In the genomic region with DNA sequence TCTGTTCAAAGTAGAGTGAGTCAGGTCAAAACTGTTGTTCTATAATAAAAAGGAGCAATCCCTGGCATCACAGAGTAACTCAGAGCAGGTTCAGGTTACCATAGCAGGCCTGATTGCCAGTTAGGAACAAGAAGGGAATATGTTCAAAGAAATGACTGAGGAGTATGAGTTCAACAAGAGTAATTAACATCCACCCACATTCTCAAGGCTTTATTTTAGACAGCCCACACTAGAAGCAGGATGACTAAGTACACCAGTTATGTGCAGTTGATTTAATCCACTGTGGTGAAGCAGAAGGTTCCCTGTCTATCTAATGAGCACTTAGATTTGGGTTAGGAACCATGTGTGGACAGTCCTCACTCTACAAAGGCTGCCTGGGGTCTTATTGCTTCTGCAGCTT, we compare ENCODE assay signal across 19 mouse cellular contexts.
DNase-seq lines count a peak whose midpoint lies in the region; TF ChIP-seq lines count a peak whose summit lies in the region.
"Had no signal": no experiment of that assay in that cellular context is flagged by ENCODE, and none has a peak within 500 bp of the region (broad histone marks: within the 10 kb centered on the region; RNA-seq: fewer than 3 reads in every experiment).

No protein-coding gene starts in this region.

- TF ChIP-seq CTCF in cortical plate, adult 2 months (IDR thresholded peaks at IDR 0.05; ENCODE audit: extremely low read depth, insufficient read depth, low read length), result no peak
- TF ChIP-seq CTCF in olfactory bulb, adult 2 months (IDR thresholded peaks at IDR 0.05; ENCODE audit: insufficient read depth, low read depth, low read length), result no peak

- peak; percentile 4 for DNase-seq in layer of hippocampus, adult 9-11 months
- no peak for DNase-seq in layer of hippocampus, adult 8-10 months (ENCODE audit: low spot score in 2 of 2)
- DNase-seq in right cerebral cortex, adult 18-20 months, result peak; percentile 32
- no peak for DNase-seq in right cerebral cortex, postnatal 10 days (ENCODE audit: low spot score in 2 of 2)
- no peak for DNase-seq in adrenal gland, postnatal 36 days
- DNase-seq in heart, adult 11 months, result no peak
- DNase-seq: adrenal gland, adult 8-10 months; cerebellum, adult 18-20 months; cerebellum, adult 9-11 months; cerebellum, postnatal 36 days; gastrocnemius, adult 2 months; gastrocnemius, postnatal 25 days; heart, postnatal 36 days had no signal

- H3K27ac ChIP-seq in cortical plate, adult 2 months (ENCODE audit: insufficient read depth, low read length), result peak overlapping the region; percentile 75; the same call in 1 of the 2 replicates
- peak overlapping the region; percentile 75 for H3K27ac ChIP-seq in olfactory bulb, adult 2 months (ENCODE audit: insufficient read depth, low read depth, low read length)
- H3K27ac ChIP-seq: embryonic facial prominence, embryonic 10.5 days; forebrain, embryonic 10.5 days; gastrocnemius, adult 2 months; heart, embryonic 13.5 days; hindbrain, embryonic 15.5 days had no signal

- H3K4me1 ChIP-seq in cortical plate, adult 2 months (ENCODE audit: control insufficient read depth, insufficient read depth, low read length), result no peaks in the 10 kb centered on the region; the same call in 1 of the 2 replicates
- no peaks in the 10 kb centered on the region for H3K4me1 ChIP-seq in olfactory bulb, adult 2 months (ENCODE audit: control insufficient read depth, insufficient read depth, low read length)
- H3K4me1 ChIP-seq: embryonic facial prominence, embryonic 10.5 days; forebrain, embryonic 10.5 days; heart, embryonic 13.5 days; hindbrain, embryonic 15.5 days had no signal

- no peak overlapping the region for H3K4me3 ChIP-seq in cortical plate, adult 2 months (ENCODE audit: insufficient read depth, low read length)
- no peak overlapping the region for H3K4me3 ChIP-seq in olfactory bulb, adult 2 months (ENCODE audit: insufficient read depth, low read depth, low read length)
- H3K4me3 ChIP-seq: embryonic facial prominence, embryonic 10.5 days; forebrain, embryonic 10.5 days; gastrocnemius, adult 2 months; heart, embryonic 13.5 days; hindbrain, embryonic 15.5 days had no signal

- no peak for TF ChIP-seq POLR2A in cortical plate, adult 2 months (IDR thresholded peaks at IDR 0.05; ENCODE audit: extremely low read depth, insufficient read depth, low read length)
- TF ChIP-seq POLR2A in olfactory bulb, adult 2 months (IDR thresholded peaks at IDR 0.05; ENCODE audit: insufficient read depth, low read depth, low read length), result no peak

Comparison
In these comparisons a context has a peak if more than half of its experiments do, and no peak if none do; other contexts are left out.
1. DNase-seq: peak in layer of hippocampus, adult 9-11 months (single experiment) and right cerebral cortex, adult 18-20 months (single experiment); none in layer of hippocampus, adult 8-10 months (0 of 2), right cerebral cortex, postnatal 10 days (0 of 2), adrenal gland, postnatal 36 days (0 of 2) and heart, adult 11 months (single experiment).